18 mouse cellular contexts compared by ENCODE assay signal in the genomic region with DNA sequence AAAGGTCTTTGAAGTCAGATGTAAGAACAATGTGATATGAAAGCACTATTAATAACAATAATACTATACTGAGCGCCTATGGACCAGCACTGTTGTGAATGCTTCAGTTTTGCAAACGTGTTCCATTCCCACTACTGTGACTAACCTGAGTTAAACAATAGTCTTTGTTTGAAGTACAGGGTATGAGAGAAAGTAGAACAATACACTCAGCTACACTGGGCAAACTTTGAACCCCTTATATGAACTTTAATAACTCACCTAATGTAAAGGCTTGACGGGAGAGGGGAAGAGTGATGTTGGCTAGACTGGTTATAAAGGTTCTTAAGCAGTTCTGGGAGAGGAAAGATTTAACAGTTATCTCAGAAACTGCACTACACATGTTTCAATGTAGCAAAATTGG.
A peak's percentile ranks its signal among the peaks of the same experiment; 100 is the strongest.
DNase-seq lines count a peak whose midpoint lies in the region; ATAC-seq and TF ChIP-seq lines count a peak whose summit lies in the region.
"Had no signal": no experiment of that assay in that cellular context is flagged by ENCODE, and none has a peak within 500 bp of the region (broad histone marks: within the 10 kb centered on the region; RNA-seq: fewer than 3 reads in every experiment).

No protein-coding gene starts in this region.

- H3K4me3 ChIP-seq in intestine, embryonic 16.5 days (ENCODE audit: low read length), result no peak overlapping the region
- no peak overlapping the region for H3K4me3 ChIP-seq in intestine, embryonic 15.5 days (replicated peaks)
- no peak overlapping the region for H3K4me3 ChIP-seq in stomach, embryonic 15.5 days (replicated peaks)
- no peak overlapping the region for H3K4me3 ChIP-seq in stomach, postnatal 0 days (ENCODE audit: low read depth, low read length)
- no peak overlapping the region for H3K4me3 ChIP-seq in kidney, embryonic 14.5 days (ENCODE audit: low read length)
- H3K4me3 ChIP-seq: embryonic facial prominence, embryonic 10.5 days; embryonic facial prominence, embryonic 12.5 days; forebrain, embryonic 13.5 days; forebrain, embryonic 15.5 days had no signal

- no peak overlapping the region for H3K9ac ChIP-seq in intestine, embryonic 16.5 days (ENCODE audit: low read depth, low read length)
- no peak overlapping the region for H3K9ac ChIP-seq in intestine, embryonic 15.5 days
- no peak overlapping the region for H3K9ac ChIP-seq in stomach, embryonic 15.5 days
- no peak overlapping the region for H3K9ac ChIP-seq in stomach, postnatal 0 days (ENCODE audit: low read length)
- H3K9ac ChIP-seq in kidney, embryonic 14.5 days (ENCODE audit: low read depth, low read length), result no peak overlapping the region
- H3K9ac ChIP-seq: embryonic facial prominence, embryonic 12.5 days; forebrain, embryonic 13.5 days; forebrain, embryonic 15.5 days had no signal

- H3K4me2 ChIP-seq in intestine, embryonic 16.5 days (ENCODE audit: low read depth, low read length), result no peak overlapping the region
- H3K4me2 ChIP-seq in intestine, embryonic 15.5 days (replicated peaks), result no peak overlapping the region
- H3K4me2 ChIP-seq in stomach, embryonic 15.5 days, result no peak overlapping the region
- H3K4me2 ChIP-seq in stomach, postnatal 0 days (replicated peaks; ENCODE audit: low read depth), result no peak overlapping the region
- H3K4me2 ChIP-seq in kidney, embryonic 14.5 days (replicated peaks; ENCODE audit: low read depth, low read length), result no peak overlapping the region
- H3K4me2 ChIP-seq: embryonic facial prominence, embryonic 12.5 days; forebrain, embryonic 13.5 days; forebrain, embryonic 15.5 days had no signal

- H3K4me1 ChIP-seq in intestine, embryonic 16.5 days (ENCODE audit: control insufficient read depth, insufficient read depth, low read length), result peaks cover 19% of the 10 kb centered on the region
- peaks cover 17% of the 10 kb centered on the region for H3K4me1 ChIP-seq in intestine, embryonic 15.5 days (replicated peaks)
- H3K4me1 ChIP-seq in stomach, embryonic 15.5 days, result 0 out of 2 replicates have a peak, but pooled peaks cover 12% of the 10 kb centered on the region
- H3K4me1 ChIP-seq in stomach, postnatal 0 days (replicated peaks; ENCODE audit: control insufficient read depth, insufficient read depth), result no peaks in the 10 kb centered on the region
- 0 out of 2 replicates have a peak, but pooled peaks cover 2% of the 10 kb centered on the region for H3K4me1 ChIP-seq in kidney, embryonic 14.5 days (ENCODE audit: control insufficient read depth, insufficient read depth, low read length)
- H3K4me1 ChIP-seq: forebrain, embryonic 15.5 days had no signal

- no peak for TF ChIP-seq EP300 in stomach, postnatal 0 days (optimal IDR thresholded peaks at IDR 0.05)

- no peaks in the 10 kb centered on the region for H3K27me3 ChIP-seq in intestine, embryonic 16.5 days (replicated peaks; ENCODE audit: control insufficient read depth, insufficient read depth, low read length)
- no peaks in the 10 kb centered on the region for H3K27me3 ChIP-seq in intestine, embryonic 15.5 days (replicated peaks)
- no peaks in the 10 kb centered on the region for H3K27me3 ChIP-seq in stomach, embryonic 15.5 days (replicated peaks)
- no peaks in the 10 kb centered on the region for H3K27me3 ChIP-seq in stomach, postnatal 0 days (ENCODE audit: control insufficient read depth, insufficient read depth, low read length)
- H3K27me3 ChIP-seq in kidney, embryonic 14.5 days (ENCODE audit: control insufficient read depth, insufficient read depth, low read length), result no peaks in the 10 kb centered on the region
- H3K27me3 ChIP-seq: embryonic facial prominence, embryonic 12.5 days; forebrain, embryonic 15.5 days had no signal

- no peaks in the 10 kb centered on the region for H3K36me3 ChIP-seq in intestine, embryonic 16.5 days (ENCODE audit: control insufficient read depth, insufficient read depth, low read length)
- no peaks in the 10 kb centered on the region for H3K36me3 ChIP-seq in intestine, embryonic 15.5 days
- H3K36me3 ChIP-seq in stomach, embryonic 15.5 days, result no peaks in the 10 kb centered on the region
- no peaks in the 10 kb centered on the region; the same call in 1 of the 2 replicates for H3K36me3 ChIP-seq in stomach, postnatal 0 days (ENCODE audit: control insufficient read depth, insufficient read depth, low read length)
- no peaks in the 10 kb centered on the region for H3K36me3 ChIP-seq in kidney, embryonic 14.5 days (ENCODE audit: control insufficient read depth, insufficient read depth, low read length)
- H3K36me3 ChIP-seq: embryonic facial prominence, embryonic 12.5 days; forebrain, embryonic 15.5 days had no signal

- no peak for DNase-seq in stomach, postnatal 0 days (ENCODE audit: low spot score)
- no peak for DNase-seq in cerebellum, adult 9-11 months
- DNase-seq: adrenal gland, adult 2 months; adrenal gland, postnatal 10 days; adrenal gland, postnatal 25 days; cerebellum, adult 11 months; cerebellum, adult 18-20 months; cerebellum, adult 8-10 months; cerebellum, postnatal 10 days; cerebellum, postnatal 25 days had no signal

- 53% methylated on average over 3 of the region's 3 CpGs for WGBS in intestine, embryonic 16.5 days
- WGBS in intestine, embryonic 15.5 days, result 58% methylated on average over 3 of the region's 3 CpGs
- WGBS in stomach, embryonic 15.5 days, result 56% methylated on average over 3 of the region's 3 CpGs
- WGBS in stomach, postnatal 0 days, result 64% methylated on average over 3 of the region's 3 CpGs
- WGBS in kidney, embryonic 14.5 days, result 93% methylated on average over 3 of the region's 3 CpGs

- TF ChIP-seq CTCF in stomach, postnatal 0 days (IDR thresholded peaks at IDR 0.05; ENCODE audit: low read depth), result no peak

- H3K27ac ChIP-seq in intestine, embryonic 16.5 days (ENCODE audit: low read length), result no peak overlapping the region
- no peak overlapping the region for H3K27ac ChIP-seq in intestine, embryonic 15.5 days
- H3K27ac ChIP-seq in stomach, embryonic 15.5 days, result no peak overlapping the region
- no peak overlapping the region for H3K27ac ChIP-seq in stomach, postnatal 0 days (replicated peaks)
- no peak overlapping the region for H3K27ac ChIP-seq in kidney, embryonic 14.5 days (ENCODE audit: low read depth, low read length)
- H3K27ac ChIP-seq: embryonic facial prominence, embryonic 10.5 days; embryonic facial prominence, embryonic 12.5 days; forebrain, embryonic 13.5 days; forebrain, embryonic 15.5 days had no signal

- H3K9me3 ChIP-seq in intestine, embryonic 16.5 days (ENCODE audit: control insufficient read depth, low read length), result no peaks in the 10 kb centered on the region
- no peaks in the 10 kb centered on the region for H3K9me3 ChIP-seq in intestine, embryonic 15.5 days
- no peaks in the 10 kb centered on the region for H3K9me3 ChIP-seq in stomach, embryonic 15.5 days
- H3K9me3 ChIP-seq in stomach, postnatal 0 days (ENCODE audit: control insufficient read depth, low read length), result no peaks in the 10 kb centered on the region
- no peaks in the 10 kb centered on the region for H3K9me3 ChIP-seq in kidney, embryonic 14.5 days (ENCODE audit: control insufficient read depth, low read length)
- H3K9me3 ChIP-seq: embryonic facial prominence, embryonic 10.5 days; embryonic facial prominence, embryonic 12.5 days; forebrain, embryonic 13.5 days; forebrain, embryonic 15.5 days had no signal

- ATAC-seq in intestine, embryonic 16.5 days, result 0 out of 2 replicates have a peak, but pooled peaks have one; percentile 32
- no peak for ATAC-seq in intestine, embryonic 15.5 days
- ATAC-seq in stomach, embryonic 15.5 days (ENCODE audit: insufficient read depth, low FRiP score, low read depth), result 0 out of 2 replicates have a peak, but pooled peaks have one; percentile 24
- ATAC-seq in stomach, postnatal 0 days (ENCODE audit: low FRiP score, low TSS enrichment), result peak; percentile 63
- ATAC-seq in kidney, embryonic 14.5 days (ENCODE audit: low FRiP score, low TSS enrichment), result no peak
- ATAC-seq: forebrain, embryonic 13.5 days; forebrain, embryonic 15.5 days had no signal

Comparison
In these comparisons a context has a peak if more than half of its experiments do, and no peak if none do; other contexts are left out.
1. ATAC-seq: peak in intestine, embryonic 16.5 days (single experiment), stomach, embryonic 15.5 days (single experiment) and stomach, postnatal 0 days (single experiment); none in intestine, embryonic 15.5 days (single experiment) and kidney, embryonic 14.5 days (single experiment).